13 mouse cellular contexts compared by ENCODE assay signal in genomic region chr4:34322841-34323240, GRCm38 (mm10).
"Had no signal": no experiment of that assay in that cellular context is flagged by ENCODE, and none has a peak within 500 bp of the region (broad histone marks: within the 10 kb centered on the region; RNA-seq: fewer than 3 reads in every experiment).

No protein-coding gene starts in this region.

- H3K9ac ChIP-seq: limb, embryonic 15.5 days; liver, embryonic 13.5 days; liver, postnatal 0 days; lung, embryonic 15.5 days; midbrain, embryonic 15.5 days; stomach, embryonic 15.5 days had no signal

- H3K4me1 ChIP-seq: liver, embryonic 13.5 days; megakaryocyte, embryonic 14.5 days; stomach, embryonic 15.5 days had no signal

- ATAC-seq: liver, postnatal 0 days; midbrain, embryonic 15.5 days had no signal

- DNase-seq: kidney, postnatal 10 days; liver, embryonic 13.5 days; liver, postnatal 0 days; lung, postnatal 14 days; right cerebral cortex, postnatal 14 days; thymus, postnatal 36 days had no signal

- H3K4me2 ChIP-seq: limb, embryonic 15.5 days; liver, embryonic 13.5 days; lung, embryonic 15.5 days; midbrain, embryonic 11.5 days; midbrain, embryonic 15.5 days; stomach, embryonic 15.5 days had no signal

- H3K36me3 ChIP-seq: limb, embryonic 15.5 days; liver, embryonic 13.5 days; lung, embryonic 15.5 days; midbrain, embryonic 15.5 days; stomach, embryonic 15.5 days had no signal

- H3K27me3 ChIP-seq: limb, embryonic 15.5 days; liver, embryonic 13.5 days; lung, embryonic 15.5 days; megakaryocyte, embryonic 14.5 days; midbrain, embryonic 15.5 days; stomach, embryonic 15.5 days had no signal

- H3K4me3 ChIP-seq: limb, embryonic 15.5 days; liver, embryonic 13.5 days; lung, embryonic 15.5 days; megakaryocyte, embryonic 14.5 days; midbrain, embryonic 15.5 days; stomach, embryonic 15.5 days had no signal

- H3K9me3 ChIP-seq: limb, embryonic 15.5 days; liver, embryonic 13.5 days; lung, embryonic 15.5 days; megakaryocyte, embryonic 14.5 days; midbrain, embryonic 15.5 days; stomach, embryonic 15.5 days had no signal

- H3K27ac ChIP-seq: limb, embryonic 15.5 days; liver, embryonic 13.5 days; lung, embryonic 15.5 days; macrophage; midbrain, embryonic 15.5 days; stomach, embryonic 15.5 days had no signal
